ENCODE assay signal across 20 mouse cellular contexts in the genomic region with DNA sequence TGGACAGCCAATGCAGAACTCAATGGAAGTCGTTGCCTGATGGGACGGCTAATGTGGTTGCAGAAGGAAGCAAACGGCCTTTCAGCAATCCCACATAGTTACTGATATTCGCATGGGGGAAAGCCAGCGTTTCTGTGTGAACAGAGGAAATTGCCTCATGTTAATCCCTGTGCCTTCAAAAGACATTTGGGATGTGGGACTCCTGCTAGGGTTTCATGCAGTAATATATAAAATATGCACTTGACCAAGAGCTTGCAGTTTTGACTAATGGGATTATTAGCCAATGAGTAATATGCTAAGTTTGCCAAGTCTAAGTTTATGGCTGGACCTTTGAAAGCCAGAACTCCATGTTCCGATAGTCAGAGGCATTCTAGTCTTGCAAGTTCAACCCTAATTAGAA.
A peak's percentile ranks its signal among the peaks of the same experiment; 100 is the strongest.
DNase-seq lines count a peak whose midpoint lies in the region; ATAC-seq and TF ChIP-seq lines count a peak whose summit lies in the region.
"Had no signal": no experiment of that assay in that cellular context is flagged by ENCODE, and none has a peak within 500 bp of the region (broad histone marks: within the 10 kb centered on the region; RNA-seq: fewer than 3 reads in every experiment).

No protein-coding gene starts in this region.

- no peak for TF ChIP-seq CTCF in C2C12 (IDR thresholded peaks at IDR 0.05; ENCODE audit: control insufficient read depth, insufficient read depth, insufficient read length)
- no peak for TF ChIP-seq CTCF in heart, postnatal 0 days (IDR thresholded peaks at IDR 0.05; ENCODE audit: low read depth)

- no peaks in the 10 kb centered on the region for H3K4me1 ChIP-seq in heart, postnatal 0 days (ENCODE audit: control insufficient read depth, insufficient read depth)
- H3K4me1 ChIP-seq in hindbrain, embryonic 13.5 days (replicated peaks) = peaks cover 8% of the 10 kb centered on the region; the same call in 1 of the 2 replicates
- H3K4me1 ChIP-seq: forebrain, embryonic 12.5 days; heart, embryonic 15.5 days; hindbrain, embryonic 15.5 days; midbrain, embryonic 12.5 days had no signal

- no peak overlapping the region for H3K9ac ChIP-seq in heart, postnatal 0 days (replicated peaks; ENCODE audit: low read depth, low read length)
- H3K9ac ChIP-seq in hindbrain, embryonic 13.5 days = no peak overlapping the region
- H3K9ac ChIP-seq: embryonic facial prominence, embryonic 15.5 days; forebrain, embryonic 12.5 days; heart, embryonic 15.5 days; hindbrain, embryonic 15.5 days; midbrain, embryonic 12.5 days had no signal

- DNase-seq in adrenal gland, adult (ENCODE audit: inconsistent age in 2 of 2, low spot score in 1 of 2) = peak; percentile 31 to 49
- no peak for DNase-seq in adrenal gland, postnatal 36 days
- DNase-seq in heart, adult 9 months (ENCODE audit: low spot score in 2 of 2) = peak; percentile 54 to 73
- no peak for DNase-seq in heart, postnatal 4 days
- DNase-seq in heart, postnatal 0 days (ENCODE audit: low spot score) = peak; percentile 18
- DNase-seq in spleen, postnatal 36 days (ENCODE audit: low spot score in 2 of 2) = no peak
- DNase-seq: cerebellum, postnatal 14 days; embryo, embryonic 11 days; layer of hippocampus, postnatal 36 days; lung, adult 2 months had no signal

- H3K27me3 ChIP-seq in C2C12 (ENCODE audit: control insufficient read depth, insufficient read depth, insufficient read length) = no peaks in the 10 kb centered on the region
- H3K27me3 ChIP-seq in heart, postnatal 0 days (ENCODE audit: control insufficient read depth, insufficient read depth, low read length) = no peaks in the 10 kb centered on the region
- H3K27me3 ChIP-seq in hindbrain, embryonic 13.5 days = no peaks in the 10 kb centered on the region
- H3K27me3 ChIP-seq: embryonic facial prominence, embryonic 15.5 days; forebrain, embryonic 12.5 days; heart, embryonic 15.5 days; hindbrain, embryonic 15.5 days; midbrain, embryonic 12.5 days had no signal

- ATAC-seq in heart, postnatal 0 days (ENCODE audit: insufficient read depth, low read depth) = no peak; the same call in 1 of the 2 replicates
- ATAC-seq in hindbrain, embryonic 13.5 days (ENCODE audit: low FRiP score) = no peak
- ATAC-seq: intestine, postnatal 0 days had no signal

- no peaks in the 10 kb centered on the region for H3K9me3 ChIP-seq in heart, postnatal 0 days (replicated peaks; ENCODE audit: control insufficient read depth, low read length)
- no peaks in the 10 kb centered on the region for H3K9me3 ChIP-seq in hindbrain, embryonic 13.5 days
- H3K9me3 ChIP-seq: embryonic facial prominence, embryonic 15.5 days; forebrain, embryonic 12.5 days; heart, embryonic 15.5 days; hindbrain, embryonic 15.5 days; midbrain, embryonic 12.5 days had no signal

- no peak overlapping the region for H3ac ChIP-seq in C2C12 (ENCODE audit: control insufficient read depth, insufficient read length, low read depth)

- TF ChIP-seq EP300 in heart, postnatal 0 days (IDR thresholded peaks at IDR 0.05; ENCODE audit: low read depth) = no peak

- no peaks in the 10 kb centered on the region for H3K79me2 ChIP-seq in C2C12 (ENCODE audit: control insufficient read depth, insufficient read depth)

- no peak overlapping the region for H3K27ac ChIP-seq in heart, postnatal 0 days (ENCODE audit: low read depth)
- no peak overlapping the region for H3K27ac ChIP-seq in hindbrain, embryonic 13.5 days
- H3K27ac ChIP-seq: embryonic facial prominence, embryonic 15.5 days; forebrain, embryonic 12.5 days; heart, embryonic 15.5 days; hindbrain, embryonic 15.5 days; macrophage; midbrain, embryonic 12.5 days had no signal

- H3K36me3 ChIP-seq in C2C12 (ENCODE audit: control insufficient read depth, insufficient read depth) = no peaks in the 10 kb centered on the region
- no peaks in the 10 kb centered on the region for H3K36me3 ChIP-seq in heart, postnatal 0 days (replicated peaks; ENCODE audit: control insufficient read depth, insufficient read depth, low read length)
- H3K36me3 ChIP-seq in hindbrain, embryonic 13.5 days = no peaks in the 10 kb centered on the region
- H3K36me3 ChIP-seq: embryonic facial prominence, embryonic 15.5 days; forebrain, embryonic 12.5 days; heart, embryonic 15.5 days; hindbrain, embryonic 15.5 days; midbrain, embryonic 12.5 days had no signal

- no peaks in the 10 kb centered on the region for H3K79me3 ChIP-seq in C2C12 (ENCODE audit: low read depth)

- no peak overlapping the region for H3K4me2 ChIP-seq in heart, postnatal 0 days (ENCODE audit: low read depth, low read length)
- no peak overlapping the region for H3K4me2 ChIP-seq in hindbrain, embryonic 13.5 days
- H3K4me2 ChIP-seq: embryonic facial prominence, embryonic 15.5 days; forebrain, embryonic 12.5 days; heart, embryonic 15.5 days; hindbrain, embryonic 15.5 days; liver, embryonic 11.5 days; midbrain, embryonic 12.5 days had no signal

- H3K4me3 ChIP-seq in C2C12 (ENCODE audit: insufficient read depth, poor library complexity, severe bottlenecking) = no peak overlapping the region
- H3K4me3 ChIP-seq in heart, postnatal 0 days (ENCODE audit: low read depth, low read length) = no peak overlapping the region
- no peak overlapping the region for H3K4me3 ChIP-seq in hindbrain, embryonic 13.5 days
- H3K4me3 ChIP-seq: embryonic facial prominence, embryonic 15.5 days; forebrain, embryonic 12.5 days; heart, embryonic 15.5 days; hindbrain, embryonic 15.5 days; midbrain, embryonic 12.5 days had no signal

- 68% methylated on average over 6 of the region's 6 CpGs for WGBS in heart, postnatal 0 days
- 87% methylated on average over 6 of the region's 6 CpGs for WGBS in hindbrain, embryonic 13.5 days

TF ChIP-seq in C2C12, 6 proteins besides CTCF, POLR2A, EP300 and RAD21:
- TF ChIP-seq USF1 (IDR thresholded peaks at IDR 0.05; ENCODE audit: low read depth) (no peak), MAX (IDR thresholded peaks at IDR 0.05) (no peak), MYOG (IDR thresholded peaks at IDR 0.05; ENCODE audit: control insufficient read depth, extremely low read depth, insufficient read length) (no peak), MYOD1 (IDR thresholded peaks at IDR 0.05; ENCODE audit: control insufficient read depth, insufficient read length, low read depth) (no peak), FOSL1 (IDR thresholded peaks at IDR 0.05; ENCODE audit: insufficient read depth, low read length, poor library complexity, severe bottlenecking) (peak; percentile 80), CEBPB (IDR thresholded peaks at IDR 0.05; ENCODE audit: low read depth) (peak; percentile 85)

Comparison
In these comparisons a context has a peak if more than half of its experiments do, and no peak if none do; other contexts are left out.
1. DNase-seq: peak in adrenal gland, adult (2 of 2), heart, adult 9 months (2 of 2) and heart, postnatal 0 days (single experiment); none in adrenal gland, postnatal 36 days (0 of 2), heart, postnatal 4 days (single experiment) and spleen, postnatal 36 days (0 of 2).